Mouse (Mus musculus): ENCODE results near the gene Ftsj3.
A peak's percentile ranks its signal among the peaks of the same experiment; 100 is the strongest.
"Not testable (repeated sequence)": the region's sequence is repeated elsewhere in the genome, so short reads cannot be mapped to it uniquely, and the experiment has no call there.

Ftsj3 gene

DNA sequence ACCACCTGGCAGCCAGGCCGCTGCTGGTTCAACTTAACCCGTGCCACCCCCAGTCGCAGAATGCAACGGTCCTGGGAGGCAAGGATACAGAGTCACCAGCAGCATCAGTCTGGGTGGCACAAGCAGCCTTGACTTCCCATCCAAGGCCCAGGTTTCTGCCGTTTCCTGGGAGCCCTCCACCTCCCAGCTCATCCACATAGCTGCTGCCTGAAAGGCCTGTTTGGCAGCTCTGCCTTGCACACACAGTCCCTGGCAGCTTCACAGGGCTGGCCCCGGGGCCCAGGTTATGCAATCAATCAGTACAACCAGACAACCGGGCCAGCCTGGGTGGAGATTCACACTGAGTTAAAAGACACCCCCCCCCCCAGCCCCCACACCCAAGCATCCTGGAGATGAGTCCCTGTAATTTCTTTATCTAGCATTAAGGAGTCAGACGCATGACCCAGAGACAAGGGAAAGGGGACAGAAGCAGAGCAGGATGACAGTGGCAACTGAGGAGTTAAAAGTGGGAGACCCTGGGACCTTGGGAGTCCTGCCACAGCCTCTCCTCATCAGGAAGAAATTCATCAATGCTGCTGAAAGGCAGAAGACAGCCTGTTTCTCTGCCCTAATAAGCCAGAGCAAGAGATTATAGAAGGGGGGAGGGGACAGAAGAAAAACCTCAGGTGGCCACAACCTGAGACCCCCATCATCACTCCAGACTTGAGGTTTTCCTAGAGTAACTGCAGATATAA, 12.6 kb upstream of the Ftsj3 start:
- peak; percentile 43 for DNase-seq (ENCODE audit: low spot score)

DNA sequence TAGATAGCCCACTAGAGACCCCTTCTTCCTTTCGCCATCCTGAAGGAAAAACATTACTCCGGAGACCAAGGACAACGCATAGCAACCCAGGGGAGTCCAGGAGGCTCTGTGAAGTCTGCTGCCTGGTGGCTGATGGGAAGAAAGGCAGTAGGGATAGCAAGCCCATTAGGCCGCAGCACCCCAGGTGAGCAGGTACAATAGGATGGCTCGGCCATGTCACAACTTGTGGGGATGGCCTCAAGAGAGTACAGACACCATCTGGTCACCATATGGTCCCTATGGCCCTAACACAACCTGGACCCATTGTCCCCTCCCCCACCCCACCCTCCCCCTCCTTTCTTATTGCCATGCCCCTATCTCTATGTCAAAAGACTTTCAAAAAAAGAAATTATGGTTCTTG, 12.0 kb upstream of the Ftsj3 start:
- no peak for DNase-seq (ENCODE audit: low spot score)

DNA sequence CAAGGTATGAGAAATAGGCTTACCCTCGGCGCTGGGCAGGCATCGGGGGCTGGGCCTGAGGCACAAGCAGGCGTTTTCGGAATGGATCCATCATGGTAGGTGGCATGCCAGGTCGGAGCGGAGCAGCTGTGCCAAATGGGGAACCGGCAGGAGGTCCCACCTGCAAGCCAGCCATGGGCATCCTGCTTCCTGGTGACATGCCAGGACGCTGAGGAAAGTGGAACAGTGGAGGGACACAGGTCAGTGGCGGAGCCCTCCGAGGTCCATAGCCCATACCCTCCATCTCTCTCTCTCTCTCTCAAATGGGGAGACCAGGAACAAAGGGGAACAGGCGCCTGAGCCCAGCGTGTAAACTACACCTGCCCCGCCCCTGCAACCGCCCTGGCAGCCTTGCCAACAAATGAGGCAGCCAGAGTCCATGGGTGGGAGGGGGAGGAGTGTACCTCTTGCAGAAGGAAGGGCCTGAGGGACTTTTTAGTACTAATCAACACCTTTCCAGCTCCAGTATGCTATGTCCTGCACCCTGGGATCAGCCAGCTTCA, 11.5 kb upstream of the Ftsj3 start:
- no peak for DNase-seq (ENCODE audit: low spot score)

DNA sequence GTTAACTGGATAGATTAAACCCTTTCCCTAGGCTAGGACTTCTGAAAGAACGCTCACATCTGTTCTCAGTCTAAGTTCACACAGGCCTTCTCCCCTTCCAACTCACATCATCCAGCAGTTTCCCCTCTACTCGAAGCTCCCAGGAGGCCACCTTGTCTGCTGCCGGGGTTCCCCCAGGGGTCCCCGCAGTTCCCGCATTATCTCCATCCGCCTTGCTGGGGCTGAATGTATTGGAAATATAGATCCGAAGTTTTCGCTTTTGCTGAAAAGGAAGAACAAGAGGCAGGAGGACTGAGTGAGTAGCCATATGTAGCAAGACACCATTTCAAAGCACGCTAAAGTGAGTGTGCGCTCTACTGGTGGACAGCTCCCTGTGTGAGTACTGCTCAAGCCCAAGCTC, 10.6 kb upstream of the Ftsj3 start:
- DNase-seq (ENCODE audit: low spot score): no peak

DNA sequence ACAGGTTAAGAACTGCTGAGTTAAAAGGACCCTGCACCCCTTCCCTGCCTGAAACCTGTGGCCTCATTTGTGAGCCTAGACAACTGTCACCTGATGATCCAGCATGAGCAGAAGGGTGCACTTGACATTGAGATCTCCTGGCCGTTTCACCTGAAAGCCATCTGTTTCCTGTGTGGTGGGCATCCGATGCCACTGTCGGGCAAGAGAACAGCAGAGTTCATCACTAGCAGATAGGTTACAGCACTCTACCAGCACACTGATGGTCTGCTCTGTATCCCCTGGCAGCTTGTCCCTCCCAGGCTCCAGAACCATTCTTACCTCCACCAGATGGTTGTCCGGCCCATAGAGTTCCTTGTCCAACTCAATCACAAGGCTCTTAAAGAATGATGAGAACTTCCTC, 9.7 kb upstream of the Ftsj3 start:
- no peak for DNase-seq (ENCODE audit: low spot score)

DNA sequence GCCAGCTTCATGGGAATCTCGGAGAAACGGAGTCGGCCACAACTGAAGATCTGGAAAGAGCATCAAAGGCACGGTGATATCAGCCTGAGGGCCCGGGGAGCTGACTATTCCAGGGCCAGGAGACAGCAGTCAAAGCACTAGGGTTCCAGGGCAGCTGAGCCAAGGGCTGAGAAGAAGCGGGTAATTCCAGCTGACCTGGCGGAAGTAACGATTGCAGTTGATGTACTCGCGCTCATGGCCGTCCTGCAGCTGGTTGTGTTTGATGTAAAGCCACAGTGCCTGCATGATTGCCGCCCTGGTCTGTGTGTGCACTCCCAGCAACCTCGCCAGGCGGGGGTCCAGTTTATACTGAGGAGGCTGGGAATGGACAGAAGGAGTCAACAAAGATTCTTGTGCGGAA, 9.1 kb upstream of the Ftsj3 start:
- DNase-seq (ENCODE audit: low spot score): no peak

DNA sequence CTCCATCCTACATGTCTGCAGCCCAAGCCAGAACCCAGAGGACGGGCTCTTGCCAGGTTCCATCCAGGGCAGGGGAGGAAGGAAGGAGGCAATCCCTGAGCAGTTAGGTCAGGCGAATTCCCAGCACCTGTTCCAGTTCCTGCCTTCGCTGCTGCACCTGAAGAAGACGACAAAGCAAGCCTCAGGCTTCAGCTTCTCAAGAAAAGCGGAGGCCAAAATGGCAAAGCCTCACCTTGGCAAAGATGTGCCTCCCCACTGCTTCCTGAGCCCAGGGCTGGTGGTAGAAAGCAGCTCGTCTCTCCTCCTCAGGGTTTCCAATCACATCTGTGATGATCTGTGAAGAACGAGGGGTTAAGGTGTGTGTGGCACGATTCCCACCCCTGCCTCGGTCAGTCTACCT, 8.1 kb upstream of the Ftsj3 start:
- no peak for DNase-seq (ENCODE audit: low spot score)

DNA sequence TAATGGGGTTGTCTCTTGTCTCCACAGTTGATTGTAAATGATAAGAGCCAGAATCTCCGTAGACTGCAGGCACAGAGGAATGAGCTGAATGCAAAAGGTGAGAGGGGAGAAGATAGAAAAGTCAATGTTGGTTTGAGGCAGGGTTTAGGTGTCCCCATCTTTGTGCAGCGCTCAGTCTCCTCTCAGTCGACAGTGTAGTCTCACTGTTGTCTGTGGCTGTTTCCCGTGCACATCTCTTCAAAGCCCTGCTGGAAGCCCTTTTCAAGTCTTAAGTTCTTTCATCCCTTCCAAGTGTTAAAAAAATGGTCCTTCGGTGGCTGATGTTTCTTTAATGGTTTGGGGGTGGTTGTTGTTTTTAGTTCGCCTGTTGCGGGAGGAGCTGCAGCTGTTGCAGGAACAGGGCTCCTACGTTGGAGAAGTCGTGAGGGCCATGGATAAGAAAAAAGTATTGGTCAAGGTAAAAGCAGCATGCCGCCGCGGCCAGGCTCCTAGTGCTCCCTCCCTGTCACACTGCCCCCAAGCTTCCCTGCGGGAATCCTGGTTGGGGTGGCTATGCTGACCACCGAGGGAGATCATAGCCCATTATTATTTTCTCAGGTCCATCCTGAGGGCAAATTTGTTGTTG, 5.1 kb upstream of the Ftsj3 start:
- no peak for DNase-seq (ENCODE audit: low spot score)

DNA sequence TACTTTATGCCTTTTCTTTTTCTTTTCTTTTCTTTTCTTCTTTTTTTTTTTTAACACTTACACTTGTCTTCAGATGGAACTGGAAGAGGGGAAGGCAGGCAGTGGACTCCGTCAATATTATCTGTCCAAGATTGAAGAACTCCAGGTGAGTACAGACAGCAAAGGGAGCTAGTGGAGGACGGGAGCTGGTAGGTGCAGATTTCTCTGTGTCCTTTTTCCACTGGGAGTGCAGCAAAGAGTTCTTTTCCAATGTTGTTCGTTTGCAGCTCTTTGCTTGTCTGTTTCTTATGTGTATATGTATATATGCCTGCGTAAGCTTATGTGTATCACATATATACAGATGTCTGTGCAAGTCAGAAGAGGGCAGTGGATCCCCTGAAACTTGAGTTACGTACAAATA, 896 bp upstream of the Ftsj3 start:
- DNase-seq (ENCODE audit: low spot score): no peak

DNA sequence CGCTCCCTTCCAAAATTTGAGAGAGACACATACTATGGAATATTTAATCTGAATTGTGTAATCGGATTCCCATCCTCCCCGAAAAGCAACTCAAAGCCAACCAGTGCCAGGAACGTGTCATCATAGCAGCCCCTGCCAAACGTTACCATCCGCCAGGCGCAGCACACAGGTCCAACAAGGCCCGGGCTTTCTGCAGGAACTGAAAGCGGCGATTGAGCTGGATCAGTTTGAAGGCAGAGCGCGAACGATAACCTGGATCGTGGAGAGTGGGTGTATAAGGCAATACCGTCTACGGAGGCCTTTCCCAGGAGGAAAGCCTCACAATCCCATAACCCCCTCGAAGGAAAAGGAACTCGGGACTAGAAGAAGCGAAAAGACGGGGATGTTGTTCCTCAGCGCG, 705 bp downstream of the Ftsj3 start:
- DNase-seq (ENCODE audit: low spot score): peak; percentile 56

DNA sequence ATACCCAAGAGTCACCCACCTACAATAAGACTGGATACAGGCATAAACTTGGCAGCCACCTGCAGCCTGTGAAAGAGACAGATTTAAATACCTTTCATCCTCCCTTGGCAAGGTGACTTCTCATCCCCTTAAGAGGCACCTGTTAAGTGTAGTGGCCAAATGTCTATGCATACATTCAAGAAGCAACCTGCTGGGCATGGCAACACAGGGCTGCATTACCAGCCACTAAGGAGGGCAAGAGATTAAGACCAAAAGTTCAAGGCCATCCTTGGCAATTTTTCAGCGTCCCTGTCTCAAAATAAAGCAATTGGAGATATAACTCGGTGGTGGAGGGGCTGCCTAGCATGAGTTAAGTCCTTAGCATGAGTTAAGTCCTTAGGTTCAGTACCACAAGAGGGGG, 1.1 kb downstream of the Ftsj3 start:
- no peak for DNase-seq (ENCODE audit: low spot score)

DNA sequence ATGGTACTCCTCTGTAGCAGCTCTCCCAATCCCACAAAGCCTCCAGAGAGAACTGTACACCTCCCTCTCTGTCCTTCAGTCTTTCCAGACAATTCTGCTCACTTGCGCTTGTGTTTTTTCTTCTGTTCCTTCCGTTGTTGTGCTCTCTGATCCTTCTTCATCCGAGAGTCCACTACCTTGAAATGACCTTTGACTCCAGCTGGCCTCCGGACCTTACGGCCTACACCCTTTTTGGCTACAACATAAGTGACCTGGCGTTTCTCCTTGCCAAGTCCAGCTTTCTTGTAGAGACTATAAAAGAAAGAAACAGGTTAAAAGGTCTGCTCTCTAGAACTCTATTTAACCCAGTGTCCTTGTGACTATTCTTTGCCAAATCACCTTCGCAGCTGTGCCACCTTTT, 6.6 kb downstream of the Ftsj3 start:
- DNase-seq (ENCODE audit: low spot score): no peak

DNA sequence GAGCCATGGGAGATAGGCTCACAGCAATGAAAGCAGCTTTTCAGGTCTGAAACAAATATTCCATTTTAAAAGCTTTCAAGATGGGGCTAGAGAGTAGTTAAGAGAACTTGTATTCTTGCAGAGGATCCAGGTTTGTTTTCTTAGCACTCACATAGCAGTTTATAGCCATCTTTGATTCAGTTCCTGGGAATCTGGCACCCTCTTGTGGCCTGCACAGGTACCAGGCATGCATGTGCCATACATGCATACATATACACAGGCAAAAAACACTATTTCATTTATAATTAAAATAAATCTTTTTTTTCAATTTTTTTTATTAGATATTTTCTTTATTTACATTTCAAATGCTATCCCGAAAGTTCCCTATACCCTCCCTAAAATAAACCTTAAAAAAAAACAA, 9.0 kb downstream of the Ftsj3 start:
- DNase-seq (ENCODE audit: low spot score): peak; percentile 19

DNA sequence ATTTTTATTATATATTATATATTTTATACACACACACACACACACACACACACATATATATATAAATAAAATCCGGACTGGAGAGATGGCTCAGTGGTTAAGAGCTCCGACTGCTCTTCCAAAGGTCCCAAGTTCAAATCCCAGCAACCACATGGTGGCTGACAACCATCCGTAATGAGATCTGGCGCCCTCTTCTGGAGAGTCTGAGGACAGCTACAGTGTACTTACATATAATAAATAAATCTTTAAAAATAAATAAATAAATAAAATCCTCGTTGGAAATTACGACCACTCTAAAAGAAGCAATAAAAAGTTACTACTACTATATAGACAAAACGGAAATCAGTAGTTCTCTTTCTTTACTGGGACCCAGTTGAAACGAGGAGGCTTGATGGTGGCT, 21.9 kb downstream of the Ftsj3 start:
- DNase-seq (ENCODE audit: low spot score): not testable (repeated sequence)

DNA sequence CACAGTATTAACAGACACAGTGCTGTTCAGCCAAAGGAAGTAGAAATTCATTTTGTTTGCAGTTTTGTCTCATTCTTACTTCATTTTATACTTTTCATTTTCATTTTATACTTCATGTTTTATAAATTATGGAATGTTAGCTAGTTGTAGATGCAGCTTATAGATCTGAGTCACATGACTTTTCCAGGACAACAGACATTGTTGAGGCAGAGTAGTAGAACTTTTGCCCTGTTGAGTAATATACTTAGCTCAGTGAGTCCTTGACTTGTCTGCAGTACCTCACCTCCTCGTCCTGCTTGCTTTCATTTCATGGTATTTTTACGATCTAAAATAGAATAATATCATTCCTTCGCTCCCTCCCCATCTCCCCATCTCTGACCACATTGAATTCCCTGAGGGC, 35.3 kb downstream of the Ftsj3 start:
- no peak for DNase-seq (ENCODE audit: low spot score)

DNA sequence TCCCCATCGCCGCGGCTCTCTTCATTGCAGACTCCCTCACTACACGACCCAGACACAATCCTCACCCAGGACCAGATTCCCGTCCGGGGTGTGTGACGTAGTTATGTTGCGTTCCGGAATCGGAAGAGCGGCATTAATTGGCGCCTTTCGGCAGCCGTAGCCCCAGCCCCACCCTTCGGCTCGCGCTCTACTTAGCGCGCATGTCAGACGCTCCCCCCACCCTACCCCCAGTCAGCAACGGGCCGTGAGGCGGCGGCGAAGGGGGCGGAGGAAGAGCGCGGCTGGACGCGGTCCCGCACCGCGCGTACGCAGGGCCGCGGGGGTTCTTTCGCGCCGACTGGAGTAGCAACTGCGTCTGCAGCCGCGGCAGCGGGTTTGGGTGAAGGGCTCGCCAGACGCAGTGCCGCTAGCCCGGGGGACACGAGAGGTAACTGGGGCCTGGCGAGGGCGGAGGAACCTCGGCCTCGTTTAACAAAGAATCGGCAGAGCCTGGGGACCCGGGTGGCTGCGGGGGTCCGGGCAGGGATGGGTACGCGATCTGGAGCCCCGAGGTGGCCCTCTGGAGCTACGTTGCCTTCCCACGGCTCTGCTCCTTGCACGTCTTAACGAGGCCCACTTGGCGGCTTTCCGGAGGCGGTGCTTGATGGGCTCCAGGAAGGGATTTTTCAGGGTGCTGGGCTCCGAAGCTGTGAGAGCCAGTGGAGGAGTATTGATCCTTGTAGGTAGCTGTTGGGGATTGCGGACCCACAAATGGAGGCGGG, 39.0 kb downstream of the Ftsj3 start, which contains the start of gene Ddx42:
Ddx42 (plus strand) TSS at position 197 of the 761 bp plus-strand sequence.
- DNase-seq (ENCODE audit: low spot score): peak; percentile 95

DNA sequence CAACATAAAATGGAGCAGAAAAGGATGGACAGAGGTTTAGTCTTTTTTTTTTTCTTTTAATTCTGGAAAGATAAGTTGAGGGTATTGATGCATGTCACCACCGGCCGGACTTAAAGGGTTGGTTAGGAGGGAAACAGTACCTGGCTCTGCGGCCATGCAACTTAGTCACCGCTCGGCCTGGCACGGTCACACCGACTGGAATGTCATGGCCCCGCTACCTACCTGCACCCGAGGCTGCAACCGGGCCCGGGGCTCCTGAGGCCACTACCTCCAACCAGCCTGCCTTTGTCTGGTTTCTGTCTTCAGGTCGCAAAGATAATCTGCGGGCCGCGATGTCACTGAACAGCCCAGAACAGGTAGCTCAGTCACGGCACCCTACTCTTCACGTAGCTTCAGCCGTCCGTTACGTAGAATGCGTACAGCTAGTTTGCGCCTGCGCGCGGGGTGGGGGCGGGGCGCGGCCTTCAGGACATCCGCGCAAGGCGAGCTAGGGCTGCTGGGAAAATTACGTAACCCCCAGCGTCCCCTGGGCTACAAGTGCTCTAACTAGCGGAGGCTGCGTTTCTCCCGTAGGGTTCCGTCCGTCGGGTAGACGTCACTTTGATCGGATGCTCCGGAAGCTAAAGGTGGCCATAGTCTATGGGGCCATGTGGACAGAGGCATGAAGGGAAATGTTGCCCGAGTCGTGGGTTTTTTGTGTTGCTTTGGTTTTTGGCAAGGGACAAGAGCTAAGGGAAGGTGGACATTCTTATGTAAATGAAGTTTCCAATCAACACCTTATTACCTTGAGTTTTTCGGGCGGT, 39.8 kb downstream of the Ftsj3 start, which contains the start of gene Ccdc47:
Ccdc47 (minus strand) TSS at position 418 of the 803 bp plus-strand sequence.
- peak; percentile 98 for DNase-seq (ENCODE audit: low spot score)

DNA sequence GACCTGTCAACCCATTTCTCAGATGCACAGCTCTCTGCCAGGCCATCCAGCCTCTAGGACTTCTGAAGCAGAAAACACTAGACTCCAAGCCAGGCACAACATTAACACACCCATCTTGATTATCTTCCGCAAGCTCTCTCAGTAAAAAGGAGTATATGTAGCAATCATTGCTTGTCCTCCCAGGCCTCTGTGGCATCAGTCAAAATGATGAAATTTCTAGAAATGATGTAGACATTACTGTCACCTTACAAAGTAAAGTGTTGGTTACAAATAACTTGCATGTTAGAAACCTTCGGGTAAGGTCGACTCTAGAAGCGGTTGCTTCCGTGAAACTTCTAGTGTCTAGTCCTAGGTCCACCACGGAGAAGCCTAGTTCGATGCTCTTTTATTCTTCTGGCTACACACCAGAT, 40.4 kb downstream of the Ftsj3 start:
- peak; percentile 62 for DNase-seq (ENCODE audit: low spot score)

DNA sequence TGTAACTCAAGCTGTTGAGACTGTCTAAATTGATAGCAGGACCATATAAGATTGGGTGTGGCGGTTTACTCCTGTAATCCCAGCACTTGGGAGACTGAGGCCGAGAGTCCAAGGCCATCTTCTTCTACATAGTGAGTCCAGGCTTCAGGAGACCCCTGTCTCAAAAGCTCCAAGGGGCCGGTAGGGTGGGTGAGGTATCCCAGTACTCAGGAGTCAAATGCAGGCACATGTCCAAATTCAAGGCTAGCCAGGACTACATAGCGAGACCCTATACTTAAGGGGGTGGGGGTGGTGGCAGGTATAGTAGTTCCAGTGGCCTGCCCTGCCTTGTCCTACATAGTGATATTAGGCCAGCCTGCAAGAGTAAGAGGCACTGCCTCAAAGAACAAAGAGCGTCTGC, 41.0 kb downstream of the Ftsj3 start:
- no peak for DNase-seq (ENCODE audit: low spot score)

DNA sequence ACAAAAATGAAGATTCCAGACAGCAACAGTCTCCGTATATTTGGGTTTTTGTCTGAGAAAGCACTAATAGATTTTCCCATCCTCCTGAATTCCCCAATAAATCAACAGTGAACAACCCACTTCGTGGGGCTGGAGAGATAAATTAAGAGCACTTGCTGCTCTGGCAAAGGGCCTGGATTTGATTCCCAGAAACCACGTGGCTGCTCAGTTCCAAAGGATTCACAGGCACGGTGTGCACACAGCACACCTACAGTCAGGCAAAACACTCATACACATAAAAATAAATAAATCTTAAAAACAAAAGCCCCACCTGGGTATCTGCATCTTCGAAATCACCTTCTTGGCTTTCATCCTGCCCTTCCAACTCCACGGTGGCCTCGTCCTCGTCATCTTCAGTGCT, 43.1 kb downstream of the Ftsj3 start:
- peak; percentile 40 for DNase-seq (ENCODE audit: low spot score)

DNA sequence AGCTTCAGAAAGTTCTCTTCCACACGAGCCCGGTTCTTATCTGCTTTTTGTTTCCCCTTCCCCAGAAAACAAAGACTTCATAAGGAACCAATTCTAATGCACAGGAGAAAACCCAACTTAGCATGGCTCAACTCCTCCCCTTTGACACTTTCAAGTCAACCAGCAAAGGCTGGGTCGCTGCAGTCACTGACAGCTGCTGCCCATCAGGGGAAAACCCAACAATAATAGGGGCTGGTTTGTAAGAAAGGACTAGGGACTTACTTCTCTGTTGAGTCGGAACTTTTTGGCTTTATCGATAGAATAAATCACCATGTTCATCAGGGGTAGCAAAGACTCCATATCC, 53.8 kb downstream of the Ftsj3 start, which contains the start of gene Strada:
Strada (minus strand) TSS at position 46 of the 343 bp plus-strand sequence.
- DNase-seq (ENCODE audit: low spot score): no peak

Data from MN1 (cell line).